23 mouse cellular contexts compared by ENCODE assay signal in the genomic region with DNA sequence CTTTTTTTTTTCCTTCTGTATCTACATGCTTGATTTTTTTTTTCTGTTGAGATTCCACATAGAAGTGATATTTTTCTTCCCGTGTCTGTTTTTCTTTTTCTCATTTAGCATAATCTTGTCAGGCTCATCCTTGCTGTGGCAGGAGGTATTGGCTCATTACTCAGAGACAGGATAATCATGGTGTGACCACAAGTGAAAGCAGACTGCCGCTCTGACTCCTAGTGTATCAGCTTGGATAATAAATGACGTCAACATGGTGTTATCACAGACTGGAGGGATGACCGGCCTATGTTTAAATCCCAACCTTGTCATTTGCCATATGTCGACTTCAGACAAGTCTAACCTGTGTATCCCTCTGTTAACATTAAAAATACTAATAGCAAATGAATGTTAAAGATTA. TPM values are rescaled to one million over a fixed set of nuclear protein-coding genes. Genes with fewer than 3 reads are reported as not detected.
"Had no signal": no experiment of that assay in that cellular context is flagged by ENCODE, and none has a peak within 500 bp of the region (broad histone marks: within the 10 kb centered on the region; RNA-seq: fewer than 3 reads in every experiment).

No protein-coding gene starts in this region.

- DNase-seq: kidney, adult 11 months; kidney, adult 9 months; left cerebral cortex, postnatal 4 days; lung, adult 18-20 months; right cerebral cortex, adult 18-20 months; right cerebral cortex, postnatal 25 days; thymus, postnatal 36 days had no signal

- H3K4me3 ChIP-seq: limb, embryonic 13.5 days; neural tube, embryonic 12.5 days had no signal

- H3K27me3 ChIP-seq: limb, embryonic 13.5 days; neural tube, embryonic 12.5 days had no signal

- H3K9me3 ChIP-seq: limb, embryonic 13.5 days; neural tube, embryonic 12.5 days had no signal

- H3K27ac ChIP-seq: kidney, postnatal 0 days; limb, embryonic 13.5 days; liver, embryonic 14.5 days; neural tube, embryonic 12.5 days had no signal

- H3K4me1 ChIP-seq: neural tube, embryonic 12.5 days had no signal

- H3K9ac ChIP-seq: limb, embryonic 13.5 days; liver, embryonic 14.5 days; neural tube, embryonic 12.5 days had no signal

- H3K36me3 ChIP-seq: limb, embryonic 13.5 days; neural tube, embryonic 12.5 days had no signal

- H3K4me2 ChIP-seq: limb, embryonic 13.5 days; neural tube, embryonic 12.5 days had no signal

RNA-seq across cellular contexts. Expression of gene Krtap8-1, which starts 26.6 kb away (rescaled TPM):
- total RNA-seq: layer of hippocampus, adult 8-10 months; layer of hippocampus, postnatal 14 days; left cerebral cortex, adult 18-20 months; left cerebral cortex, postnatal 10 days; left cerebral cortex, postnatal 4 days; liver, adult 2 months; megakaryocyte-erythroid progenitor cell, adult 5-6 weeks; neutrophil, adult 5-6 weeks had no signal
- polyA plus RNA-seq: kidney, postnatal 0 days; large intestine, adult 2 months; limb, embryonic 13.5 days; liver, adult 2 months; liver, embryonic 14.5 days; lung, embryonic 16.5 days; neural tube, embryonic 12.5 days; small intestine, adult 2 months; stomach, embryonic 16.5 days; thymus, postnatal 0 days had no signal

RNA-seq across cellular contexts. Expression of gene Krtap6-2, which starts 41.3 kb away (rescaled TPM):
- total RNA-seq: layer of hippocampus, adult 8-10 months; layer of hippocampus, postnatal 14 days; left cerebral cortex, adult 18-20 months; left cerebral cortex, postnatal 10 days; left cerebral cortex, postnatal 4 days; liver, adult 2 months; megakaryocyte-erythroid progenitor cell, adult 5-6 weeks; neutrophil, adult 5-6 weeks had no signal
- polyA plus RNA-seq: kidney, postnatal 0 days; large intestine, adult 2 months; limb, embryonic 13.5 days; liver, adult 2 months; liver, embryonic 14.5 days; lung, embryonic 16.5 days; neural tube, embryonic 12.5 days; small intestine, adult 2 months; stomach, embryonic 16.5 days; thymus, postnatal 0 days had no signal

RNA-seq across cellular contexts. Expression of gene Krtap7-1, which starts 46.9 kb away (rescaled TPM):
- total RNA-seq: layer of hippocampus, adult 8-10 months; layer of hippocampus, postnatal 14 days; left cerebral cortex, adult 18-20 months; left cerebral cortex, postnatal 4 days; liver, adult 2 months; megakaryocyte-erythroid progenitor cell, adult 5-6 weeks; neutrophil, adult 5-6 weeks had no signal
- polyA plus RNA-seq: kidney, postnatal 0 days; large intestine, adult 2 months; limb, embryonic 13.5 days; liver, adult 2 months; liver, embryonic 14.5 days; lung, embryonic 16.5 days; neural tube, embryonic 12.5 days; small intestine, adult 2 months; stomach, embryonic 16.5 days; thymus, postnatal 0 days had no signal

RNA-seq across cellular contexts. Expression of gene Krtap21-1, which starts 57.5 kb away (rescaled TPM):
- total RNA-seq: layer of hippocampus, adult 8-10 months; layer of hippocampus, postnatal 14 days; left cerebral cortex, adult 18-20 months; left cerebral cortex, postnatal 10 days; left cerebral cortex, postnatal 4 days; liver, adult 2 months; megakaryocyte-erythroid progenitor cell, adult 5-6 weeks; neutrophil, adult 5-6 weeks had no signal
- polyA plus RNA-seq: kidney, postnatal 0 days; large intestine, adult 2 months; limb, embryonic 13.5 days; liver, adult 2 months; liver, embryonic 14.5 days; lung, embryonic 16.5 days; neural tube, embryonic 12.5 days; small intestine, adult 2 months; stomach, embryonic 16.5 days; thymus, postnatal 0 days had no signal
